Mouse (Mus musculus): ENCODE measurements at regions not wholly inside any gene's neighbourhood (a gene's known extent, or its start where the extent isn't known, plus 50 kb on each side); places are given as distances from the start of the nearest gene placed in this dataset.

DNA sequence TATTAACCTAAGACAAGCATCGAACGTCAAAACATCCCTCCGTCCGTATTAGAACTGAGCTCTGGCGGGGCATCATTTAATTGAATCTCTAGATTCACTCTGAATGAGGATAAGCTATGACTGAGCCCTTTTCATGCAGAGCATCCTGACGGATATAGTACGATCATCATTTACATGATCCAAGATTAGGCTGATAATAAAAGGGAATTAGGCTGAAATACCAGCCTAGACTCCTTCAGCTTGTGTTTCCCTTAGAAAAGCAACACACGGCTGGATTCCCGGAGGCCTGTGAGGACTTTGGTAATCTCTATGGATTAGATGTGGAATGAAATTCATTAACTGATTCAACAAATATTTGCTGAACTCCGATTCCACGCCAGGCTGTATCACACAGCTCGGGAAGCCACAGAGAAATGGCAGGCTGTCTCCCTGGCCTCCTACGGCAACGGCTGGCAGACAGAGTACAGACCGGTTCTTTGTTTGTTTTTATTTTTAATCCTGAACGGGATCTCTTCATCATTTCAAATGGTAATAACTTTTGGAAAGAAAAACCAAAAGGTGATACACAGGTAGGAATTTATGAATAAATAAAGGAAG, 62.3 kb upstream of the Rap1b start:
- 94% methylated on average over 16 of the region's 16 CpGs for WGBS
- no peaks in the 10 kb centered on the region for H3K27me3 ChIP-seq (ENCODE audit: control insufficient read depth, insufficient read depth, low read length)
- no peak overlapping the region for H3K4me3 ChIP-seq (ENCODE audit: extremely low read depth, insufficient read depth, insufficient read length)
- no peaks in the 10 kb centered on the region for H3K36me3 ChIP-seq (ENCODE audit: control insufficient read depth, insufficient read depth, low read length)
- DNase-seq (ENCODE audit: low read depth in 1 of 2, low spot score in 2 of 2) = no peak
- H3K4me1 ChIP-seq (ENCODE audit: control insufficient read depth, insufficient read depth, insufficient read length) = peaks cover 14% of the 10 kb centered on the region
- TF ChIP-seq POLR2A (IDR thresholded peaks at IDR 0.05; ENCODE audit: low read depth, low read length) = no peak
- TF ChIP-seq CTCF (IDR thresholded peaks at IDR 0.05; ENCODE audit: extremely low read depth, insufficient read depth, insufficient read length, insufficient replicate concordance) = no peak
- H3K27ac ChIP-seq (ENCODE audit: insufficient read depth, low read length) = no peak overlapping the region

DNA sequence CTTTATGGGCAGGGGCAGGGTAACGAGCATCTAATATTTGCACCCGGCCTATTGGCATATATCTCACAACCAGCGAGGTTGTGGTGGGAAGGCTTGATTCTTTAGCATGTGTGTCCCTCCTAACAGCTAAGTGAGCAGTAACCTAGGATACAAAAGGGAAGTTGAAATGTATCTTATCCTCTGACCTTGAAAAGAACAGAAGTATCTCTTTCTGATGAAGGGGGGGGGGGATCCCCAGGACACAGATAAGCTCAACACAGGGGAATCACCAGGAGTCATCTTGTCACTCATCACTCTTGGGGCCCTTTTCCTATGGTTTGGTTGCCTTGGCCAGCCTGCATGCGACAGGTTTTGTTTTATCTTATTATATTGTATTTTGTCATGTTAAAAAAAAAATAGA, 63.3 kb upstream of the Rap1b start:
- TF ChIP-seq CTCF (IDR thresholded peaks at IDR 0.05; ENCODE audit: extremely low read depth, insufficient read depth, insufficient read length, insufficient replicate concordance) = no peak
- TF ChIP-seq POLR2A (IDR thresholded peaks at IDR 0.05; ENCODE audit: low read depth, low read length) = no peak
- H3K36me3 ChIP-seq (ENCODE audit: control insufficient read depth, insufficient read depth, low read length) = no peaks in the 10 kb centered on the region
- DNase-seq (ENCODE audit: low read depth in 1 of 2, low spot score in 2 of 2) = no peak
- H3K4me1 ChIP-seq (ENCODE audit: control insufficient read depth, insufficient read depth, insufficient read length) = peaks cover 14% of the 10 kb centered on the region
- no peaks in the 10 kb centered on the region for H3K27me3 ChIP-seq (ENCODE audit: control insufficient read depth, insufficient read depth, low read length)
- no peak overlapping the region for H3K27ac ChIP-seq (ENCODE audit: insufficient read depth, low read length)
- WGBS = 70% methylated on average over 4 of the region's 4 CpGs
- no peak overlapping the region for H3K4me3 ChIP-seq (ENCODE audit: extremely low read depth, insufficient read depth, insufficient read length)

DNA sequence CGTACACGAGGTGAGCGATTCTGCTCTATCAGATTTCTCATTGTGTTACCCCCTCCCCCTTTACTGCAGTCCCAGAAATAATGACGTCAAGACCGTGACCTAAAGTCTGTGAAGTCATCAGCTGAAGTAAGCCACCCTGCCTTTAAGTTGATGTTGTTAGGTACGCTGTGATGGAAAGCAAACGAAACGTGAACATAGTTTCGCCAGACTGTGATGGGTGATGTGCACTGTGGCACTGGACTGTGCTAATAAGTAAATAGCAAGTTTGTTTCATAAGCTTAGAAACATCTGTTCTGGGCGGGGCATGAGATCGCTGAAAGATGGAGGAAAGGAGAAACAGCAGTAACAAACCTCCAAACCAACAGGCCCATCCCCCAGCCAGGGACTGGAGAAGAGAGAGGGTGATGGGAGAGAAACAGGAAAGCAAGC, 64.0 kb upstream of the Rap1b start:
- Histone ChIP-seq H3K4me1 (ENCODE audit: control insufficient read depth, insufficient read depth, insufficient read length) (peaks cover 14% of the 10 kb centered on the region), H3K36me3 (ENCODE audit: control insufficient read depth, insufficient read depth, low read length) (no peaks in the 10 kb centered on the region), H3K27ac (ENCODE audit: insufficient read depth, low read length) (peak overlapping the region; percentile 67), H3K4me3 (ENCODE audit: extremely low read depth, insufficient read depth, insufficient read length) (no peak overlapping the region), H3K27me3 (ENCODE audit: control insufficient read depth, insufficient read depth, low read length) (no peaks in the 10 kb centered on the region)
- TF ChIP-seq CTCF (IDR thresholded peaks at IDR 0.05; ENCODE audit: extremely low read depth, insufficient read depth, insufficient read length, insufficient replicate concordance) (no peak), POLR2A (IDR thresholded peaks at IDR 0.05; ENCODE audit: low read depth, low read length) (no peak)
- 65% methylated on average over 11 of the region's 11 CpGs for WGBS
- DNase-seq (ENCODE audit: low read depth in 1 of 2, low spot score in 2 of 2) = no peak

DNA sequence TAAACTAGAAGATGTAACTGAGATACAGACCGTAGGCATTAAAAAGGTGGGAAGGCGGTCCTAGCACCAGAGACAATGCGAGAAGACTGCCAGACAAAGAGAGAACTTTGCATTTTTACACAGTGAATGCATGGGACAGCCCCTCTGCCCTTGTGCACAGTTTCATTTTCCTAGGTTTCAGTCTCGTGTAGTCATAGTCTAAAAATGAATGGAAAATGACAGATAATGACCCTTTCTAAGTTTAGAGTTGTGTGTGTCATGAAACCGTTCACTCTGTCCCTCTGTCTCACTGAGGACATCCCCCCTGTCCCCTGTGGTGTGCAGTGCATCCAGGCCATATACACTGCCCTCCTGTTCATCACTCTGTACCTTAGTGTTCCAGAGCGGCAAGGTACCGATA, 64.6 kb upstream of the Rap1b start:
- peak overlapping the region; percentile 70 for H3K27ac ChIP-seq (ENCODE audit: insufficient read depth, low read length)
- TF ChIP-seq POLR2A (IDR thresholded peaks at IDR 0.05; ENCODE audit: low read depth, low read length) (no peak), CTCF (IDR thresholded peaks at IDR 0.05; ENCODE audit: extremely low read depth, insufficient read depth, insufficient read length, insufficient replicate concordance) (no peak)
- H3K4me1 ChIP-seq (ENCODE audit: control insufficient read depth, insufficient read depth, insufficient read length) = peaks cover 14% of the 10 kb centered on the region; the same call in 1 of the 2 replicates
- no peak overlapping the region for H3K4me3 ChIP-seq (ENCODE audit: extremely low read depth, insufficient read depth, insufficient read length)
- WGBS = 49% methylated on average over 7 of the region's 7 CpGs
- H3K27me3 ChIP-seq (ENCODE audit: control insufficient read depth, insufficient read depth, low read length) = no peaks in the 10 kb centered on the region
- H3K36me3 ChIP-seq (ENCODE audit: control insufficient read depth, insufficient read depth, low read length) = no peaks in the 10 kb centered on the region
- DNase-seq (ENCODE audit: low read depth in 1 of 2, low spot score in 2 of 2) = peak; percentile 31 to 61

DNA sequence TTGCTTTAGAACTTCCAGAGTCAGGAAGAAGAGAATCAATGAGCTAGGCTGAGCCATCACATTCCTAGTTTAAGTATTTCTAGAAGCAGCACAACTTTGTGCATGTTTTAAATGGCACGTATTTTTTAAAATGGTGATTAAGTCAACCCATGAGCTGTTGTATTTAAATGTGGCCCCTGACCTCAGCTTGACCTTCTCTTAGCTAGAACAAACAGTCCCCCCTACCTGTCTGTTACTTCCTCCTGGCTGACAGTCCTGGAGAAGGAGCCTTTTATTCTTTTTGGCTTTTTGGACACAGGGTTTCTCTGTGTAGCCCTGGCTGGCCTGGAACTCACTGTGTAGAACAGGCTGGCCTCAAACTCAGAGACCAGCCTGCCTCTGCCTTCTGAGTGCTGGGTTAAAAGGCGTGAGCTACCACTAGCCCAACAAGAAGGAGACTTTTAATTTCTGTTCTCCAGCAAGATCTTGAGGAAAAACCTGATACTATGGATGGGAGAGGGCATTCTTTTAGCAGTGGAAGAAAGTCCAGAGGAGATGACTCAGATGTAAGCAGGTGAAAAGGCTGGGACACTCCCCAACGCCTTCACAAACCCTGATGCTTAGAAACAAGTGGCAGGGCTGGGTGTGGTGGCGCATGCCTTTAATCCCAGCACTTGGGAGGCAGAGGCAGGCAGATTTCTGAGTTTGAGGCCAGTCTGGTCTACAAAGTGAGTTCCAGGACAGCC, 69.3 kb upstream of the Rap1b start:
- WGBS = 88% methylated on average over 4 of the region's 4 CpGs
- DNase-seq (ENCODE audit: low read depth in 1 of 2, low spot score in 2 of 2) = no peak
- Histone ChIP-seq H3K27ac (ENCODE audit: insufficient read depth, low read length) (no peak overlapping the region), H3K36me3 (ENCODE audit: control insufficient read depth, insufficient read depth, low read length) (no peaks in the 10 kb centered on the region), H3K27me3 (ENCODE audit: control insufficient read depth, insufficient read depth, low read length) (no peaks in the 10 kb centered on the region), H3K4me3 (ENCODE audit: extremely low read depth, insufficient read depth, insufficient read length) (no peak overlapping the region), H3K4me1 (ENCODE audit: control insufficient read depth, insufficient read depth, insufficient read length) (peaks cover 9% of the 10 kb centered on the region; the same call in 1 of the 2 replicates)
- no peak for TF ChIP-seq CTCF (IDR thresholded peaks at IDR 0.05; ENCODE audit: extremely low read depth, insufficient read depth, insufficient read length, insufficient replicate concordance)
- TF ChIP-seq POLR2A (IDR thresholded peaks at IDR 0.05; ENCODE audit: low read depth, low read length) = no peak

DNA sequence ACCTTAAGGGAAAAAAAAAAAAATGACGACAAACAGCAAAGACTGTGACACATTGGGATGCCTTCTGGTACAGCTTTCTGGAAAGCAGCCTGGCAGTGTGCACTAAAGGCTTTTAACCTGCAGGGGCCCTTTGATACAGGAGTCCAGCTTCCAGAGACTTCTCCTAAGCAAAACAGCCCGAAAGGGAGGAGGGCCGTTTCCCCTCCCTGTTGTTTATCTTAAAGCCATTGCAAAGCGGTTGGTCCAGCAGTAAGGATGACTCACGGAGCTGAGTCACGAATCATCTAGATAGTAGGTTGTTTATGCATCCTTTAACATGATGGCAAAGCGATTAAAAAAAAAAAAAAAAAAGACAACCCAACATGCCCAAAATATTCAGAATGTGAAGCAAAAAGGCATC, 70.4 kb upstream of the Rap1b start:
- DNase-seq (ENCODE audit: low read depth in 1 of 2, low spot score in 2 of 2) = no peak
- H3K4me3 ChIP-seq (ENCODE audit: extremely low read depth, insufficient read depth, insufficient read length) = no peak overlapping the region
- 76% methylated on average over 7 of the region's 7 CpGs for WGBS
- peaks cover 9% of the 10 kb centered on the region; the same call in 1 of the 2 replicates for H3K4me1 ChIP-seq (ENCODE audit: control insufficient read depth, insufficient read depth, insufficient read length)
- H3K27me3 ChIP-seq (ENCODE audit: control insufficient read depth, insufficient read depth, low read length) = no peaks in the 10 kb centered on the region
- no peak overlapping the region for H3K27ac ChIP-seq (ENCODE audit: insufficient read depth, low read length)
- no peaks in the 10 kb centered on the region for H3K36me3 ChIP-seq (ENCODE audit: control insufficient read depth, insufficient read depth, low read length)
- TF ChIP-seq CTCF (IDR thresholded peaks at IDR 0.05; ENCODE audit: extremely low read depth, insufficient read depth, insufficient read length, insufficient replicate concordance) (no peak), POLR2A (IDR thresholded peaks at IDR 0.05; ENCODE audit: low read depth, low read length) (no peak)

DNA sequence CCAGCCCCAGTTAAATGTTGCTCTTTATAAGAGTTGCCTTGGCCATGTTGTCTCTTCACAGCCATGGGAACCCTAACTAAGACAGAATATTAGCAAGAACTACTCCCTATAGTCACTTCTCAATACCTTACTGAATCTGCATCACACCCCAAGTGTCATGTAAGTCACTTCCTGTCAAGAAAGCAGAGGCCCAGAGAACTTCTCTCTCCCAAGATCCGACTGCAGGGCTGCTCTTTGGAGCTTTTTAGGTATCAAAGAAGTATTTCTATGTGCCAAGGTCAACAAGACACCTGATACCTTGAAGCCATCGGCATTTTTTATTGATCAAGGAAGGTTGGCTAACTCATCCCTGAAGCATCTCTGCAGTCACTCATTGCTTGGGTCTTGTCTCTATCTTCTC, 72.0 kb upstream of the Rap1b start:
- Histone ChIP-seq H3K4me3 (ENCODE audit: extremely low read depth, insufficient read depth, insufficient read length) (no peak overlapping the region), H3K27ac (ENCODE audit: insufficient read depth, low read length) (peak overlapping the region; percentile 43), H3K4me1 (ENCODE audit: control insufficient read depth, insufficient read depth, insufficient read length) (peaks cover 9% of the 10 kb centered on the region; the same call in 1 of the 2 replicates), H3K27me3 (ENCODE audit: control insufficient read depth, insufficient read depth, low read length) (no peaks in the 10 kb centered on the region), H3K36me3 (ENCODE audit: control insufficient read depth, insufficient read depth, low read length) (no peaks in the 10 kb centered on the region)
- DNase-seq (ENCODE audit: low read depth in 1 of 2, low spot score in 2 of 2) = no peak
- TF ChIP-seq CTCF (IDR thresholded peaks at IDR 0.05; ENCODE audit: extremely low read depth, insufficient read depth, insufficient read length, insufficient replicate concordance) (no peak), POLR2A (IDR thresholded peaks at IDR 0.05; ENCODE audit: low read depth, low read length) (no peak)
- WGBS = 67% methylated on average over 2 of the region's 2 CpGs
